Mouse (Mus musculus): ENCODE measurements around the gene Ferd3l.

Ferd3l gene

DNA sequence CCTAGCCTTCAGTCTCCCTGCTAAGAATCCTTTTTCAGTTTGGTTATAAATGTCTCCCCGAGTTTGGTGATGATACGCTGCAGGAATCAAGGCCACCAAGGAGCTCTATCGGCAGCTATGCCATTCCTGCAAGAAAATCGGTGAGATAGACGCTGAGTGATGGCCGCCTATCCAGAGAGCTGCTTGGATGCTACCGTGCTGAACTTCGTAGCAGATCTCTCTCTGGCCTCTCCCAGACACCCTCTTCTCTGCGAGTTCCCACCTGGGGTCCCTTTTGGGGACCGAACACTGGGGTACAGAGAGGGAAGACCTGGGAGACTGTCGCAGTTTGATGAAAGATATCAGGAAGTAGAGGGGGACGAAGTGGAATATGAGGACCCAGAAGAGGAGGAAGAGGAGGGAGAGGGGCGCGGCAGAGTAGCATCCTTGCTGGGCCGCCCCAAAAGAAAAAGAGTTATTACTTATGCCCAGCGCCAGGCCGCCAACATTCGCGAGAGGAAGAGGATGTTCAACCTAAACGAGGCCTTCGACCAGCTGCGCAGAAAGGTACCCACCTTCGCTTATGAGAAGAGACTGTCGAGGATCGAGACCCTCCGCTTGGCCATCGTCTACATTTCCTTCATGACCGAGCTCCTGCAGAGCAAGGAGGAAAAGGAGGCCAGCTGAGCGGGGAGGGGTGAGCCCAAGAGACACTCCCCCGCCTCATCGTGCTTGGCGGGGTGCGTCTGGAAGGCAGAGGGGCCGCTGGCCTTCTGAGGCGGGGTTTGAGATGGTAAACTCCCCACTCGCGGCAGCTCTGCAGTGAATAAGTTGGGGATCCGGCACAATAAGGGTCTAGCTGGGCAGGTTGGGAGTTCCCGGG lies at the start of gene Ferd3l:
Ferd3l (plus strand) TSS at position 95 of the 862 bp plus-strand sequence.
- DNase-seq, result no peak

DNA sequence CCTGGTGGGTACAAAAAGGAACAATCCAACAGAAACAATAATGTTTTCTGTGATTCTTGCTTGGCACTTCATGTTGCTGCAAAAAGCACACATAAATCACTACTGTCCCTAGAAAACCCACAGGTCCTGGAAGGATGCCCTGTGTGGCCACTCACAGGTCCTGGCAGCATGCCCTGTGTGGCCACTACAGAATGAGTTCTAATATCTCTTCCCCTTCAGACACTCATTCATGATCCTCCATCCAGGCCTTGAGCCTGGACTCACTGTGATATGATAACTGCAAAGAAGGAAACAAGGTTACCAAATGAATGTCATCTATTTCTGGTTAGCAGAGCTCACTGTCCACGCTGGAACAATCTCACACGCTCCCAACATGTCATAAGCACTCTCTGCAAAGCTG lies 34.3 kb upstream of the Ferd3l start:
- no peak for DNase-seq

DNA sequence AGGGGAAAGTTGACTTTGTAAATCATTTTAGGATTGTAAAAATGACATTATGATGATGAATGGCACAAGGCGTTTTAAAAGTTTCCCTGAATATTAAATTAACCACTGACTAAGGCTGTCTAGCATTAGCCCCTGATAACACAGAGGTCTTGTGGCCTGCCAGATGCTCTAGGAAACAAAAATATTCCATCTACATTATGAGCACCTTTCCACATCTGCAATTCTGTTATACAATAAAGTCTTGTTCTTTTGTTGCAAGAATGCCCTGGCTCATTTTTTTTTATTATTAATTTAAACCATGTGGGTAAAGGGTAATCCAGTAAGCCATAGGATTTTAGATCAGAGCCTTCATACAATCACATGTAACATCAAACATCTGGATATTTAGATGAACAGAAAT lies 33.6 kb upstream of the Ferd3l start:
- no peak for DNase-seq

DNA sequence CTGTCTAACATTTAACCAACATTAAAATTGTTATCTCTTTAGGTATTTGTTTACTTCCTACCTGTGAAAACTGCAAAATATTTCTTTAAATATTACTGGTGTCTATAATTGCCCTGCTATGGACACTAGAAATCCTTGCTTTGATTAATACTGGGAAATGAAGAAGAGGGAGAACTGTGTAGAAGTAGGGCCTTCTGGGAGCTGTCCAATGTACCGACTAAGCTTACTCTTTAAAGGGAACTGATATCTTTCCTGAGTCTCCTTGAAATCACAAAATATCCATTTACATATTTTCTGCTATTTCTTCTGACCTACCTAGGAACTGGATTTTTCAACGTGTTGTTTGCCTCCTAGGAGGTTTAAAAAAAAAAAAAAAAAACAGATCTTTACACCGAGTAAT lies 1.5 kb upstream of the Ferd3l start:
- DNase-seq, result no peak

DNA sequence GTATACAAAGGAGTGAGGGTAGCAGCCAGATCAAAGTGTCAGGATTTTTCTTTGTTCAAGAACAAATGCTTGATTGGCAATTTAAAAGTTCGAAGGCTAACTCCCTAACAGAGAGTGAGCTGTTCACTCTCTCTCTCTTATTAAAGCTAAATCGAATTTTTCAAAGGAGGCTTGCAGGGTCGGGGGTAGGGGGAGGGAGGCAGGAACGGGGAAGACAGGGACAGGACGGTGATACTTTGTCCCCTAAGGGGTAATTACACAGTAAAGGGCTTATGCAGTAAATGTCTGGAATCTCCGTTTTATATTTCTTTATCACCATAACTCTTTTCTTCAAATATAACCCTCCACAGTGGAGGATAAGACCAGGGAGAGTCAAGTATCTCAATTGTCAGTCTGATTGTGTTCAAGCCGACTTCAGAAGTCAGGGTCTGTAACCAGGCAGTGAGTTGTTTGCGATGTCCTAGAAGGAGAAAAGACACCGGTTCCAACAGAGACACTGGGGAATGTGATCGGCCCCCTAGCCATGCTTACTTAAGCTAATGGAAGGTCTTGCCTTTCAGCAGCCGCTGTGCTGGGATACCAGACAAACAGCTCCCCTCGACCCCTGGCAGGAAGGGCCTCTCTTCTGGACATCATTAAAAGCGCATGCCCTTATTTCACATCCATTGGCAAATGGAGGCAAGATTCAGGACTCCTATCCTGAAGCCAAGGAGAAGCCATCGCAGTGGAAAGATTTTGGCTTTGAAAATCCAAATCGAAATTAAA lies 709 bp upstream of the Ferd3l start:
- DNase-seq, result no peak

DNA sequence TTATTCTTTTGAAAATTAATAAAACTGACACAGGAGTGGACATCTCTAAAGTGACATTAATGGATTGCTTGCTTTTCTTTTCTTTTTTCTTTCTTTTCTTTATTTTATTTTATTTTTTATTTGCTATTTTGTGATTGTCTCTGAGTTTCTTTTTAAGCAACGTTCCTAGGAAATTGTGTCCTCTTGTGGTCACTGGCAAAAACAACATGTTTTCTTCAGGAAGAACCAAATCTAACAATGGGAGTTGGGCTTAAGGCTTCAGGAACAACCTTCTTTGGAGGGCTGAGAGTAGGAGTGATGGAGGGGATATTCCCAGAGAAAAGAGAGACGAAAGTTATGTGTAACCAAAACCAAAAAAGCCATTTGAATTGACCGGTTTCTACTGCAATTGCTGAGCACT lies 24.6 kb downstream of the Ferd3l start:
- DNase-seq, result no peak

DNA sequence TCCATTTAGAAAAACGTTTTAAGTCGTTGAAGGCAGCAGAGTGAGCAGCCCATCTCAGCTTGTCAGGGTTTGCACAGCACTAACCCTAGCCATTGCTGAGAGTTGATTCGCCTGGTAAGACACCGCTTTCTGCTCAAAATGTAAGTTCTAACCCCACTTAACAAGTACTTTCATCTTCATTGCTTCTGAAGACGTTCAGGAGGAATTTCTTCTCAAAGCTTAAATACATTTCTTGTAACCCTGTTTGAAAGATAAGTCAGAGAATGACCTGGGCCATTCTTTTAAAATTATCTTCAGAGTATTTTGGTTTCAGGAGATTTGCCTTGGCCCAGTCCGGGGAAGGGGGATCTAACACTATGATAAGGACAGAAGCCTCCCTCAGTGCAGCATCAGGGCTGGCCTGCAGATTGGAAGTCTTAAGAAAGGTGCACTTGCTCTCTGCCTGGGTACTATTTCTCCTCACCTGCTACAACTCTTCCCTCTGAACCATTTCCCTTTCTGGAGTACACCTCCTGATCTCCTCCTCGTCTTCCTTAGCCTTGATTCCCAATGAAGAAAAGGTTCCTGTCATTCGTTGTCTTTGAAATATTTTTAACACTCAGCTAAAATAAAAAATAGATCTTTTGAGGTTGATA lies 26.8 kb downstream of the Ferd3l start:
- DNase-seq, result no peak

DNA sequence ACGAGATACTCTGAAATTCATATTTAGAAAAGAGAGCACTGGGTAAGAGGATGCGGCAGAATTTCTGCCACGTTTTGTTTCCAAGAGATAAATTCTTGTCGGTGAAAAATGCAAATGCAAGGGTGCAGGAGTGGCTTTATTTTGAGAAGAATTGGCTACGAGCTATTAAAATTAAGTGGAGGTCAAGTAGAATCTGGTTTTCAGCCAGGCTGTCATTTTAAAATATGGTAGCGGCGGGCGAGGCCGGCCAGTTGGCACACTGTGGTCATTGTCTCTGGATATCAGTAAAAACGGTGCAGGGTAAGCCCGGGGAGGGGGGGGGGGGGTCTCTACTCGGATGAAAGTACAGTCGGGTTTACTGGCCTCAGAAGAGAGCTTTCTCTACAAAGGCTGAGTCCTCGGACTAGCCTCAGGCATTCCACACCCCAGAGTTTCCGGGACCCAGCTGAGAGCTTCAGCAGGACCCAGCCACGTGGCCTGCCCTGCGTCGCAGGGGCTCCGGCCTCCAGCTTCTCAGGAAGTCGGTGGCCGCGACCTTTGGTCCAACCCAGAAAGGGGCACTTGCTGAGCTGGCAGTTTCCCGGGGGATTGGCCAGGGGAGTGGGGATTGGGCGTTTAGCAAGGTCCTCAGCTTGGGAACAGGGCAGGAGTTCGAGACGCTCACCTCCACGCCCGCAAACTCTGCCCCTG lies 27.5 kb downstream of the Ferd3l start:
- no peak for DNase-seq

DNA sequence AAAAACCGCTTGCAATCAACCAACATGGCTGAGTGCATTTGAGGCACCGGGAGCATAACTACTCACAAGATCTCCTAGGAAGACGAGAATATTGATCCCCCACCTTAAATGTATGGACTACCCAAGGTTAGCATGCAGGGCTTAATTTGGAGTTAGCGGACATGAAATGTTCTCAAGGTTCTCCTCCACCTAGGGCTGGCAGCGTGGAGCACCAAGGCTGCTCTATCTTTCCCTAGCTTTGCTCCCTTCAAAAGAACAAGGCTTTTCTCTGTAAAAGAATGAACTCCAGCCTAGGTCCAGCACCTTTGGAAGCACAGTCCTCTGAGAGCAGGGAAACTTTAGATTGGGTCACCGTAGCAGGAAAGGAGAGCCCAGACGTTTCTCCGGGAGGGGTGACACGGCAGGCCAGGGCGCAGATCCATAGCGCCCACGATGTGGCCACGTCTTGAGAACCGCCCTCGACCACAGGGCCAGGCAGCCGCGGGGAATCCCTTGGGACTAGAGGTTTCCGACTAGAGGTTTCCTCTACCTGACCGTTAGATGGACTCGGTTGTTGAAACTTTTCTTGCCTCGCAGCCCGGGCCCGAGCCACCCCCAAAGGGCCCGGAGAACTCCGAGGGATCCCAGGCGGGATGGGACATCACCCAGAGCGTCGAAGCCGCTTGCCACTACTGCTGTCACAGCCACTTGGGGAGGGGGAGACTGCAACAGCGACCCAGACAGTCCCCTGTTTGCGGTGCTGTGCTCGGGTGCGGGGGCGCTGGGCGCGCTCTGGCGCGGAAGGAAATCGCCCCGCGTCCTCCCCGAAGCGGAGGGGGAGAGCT lies 28.6 kb downstream of the Ferd3l start:
- DNase-seq, result no peak

DNA sequence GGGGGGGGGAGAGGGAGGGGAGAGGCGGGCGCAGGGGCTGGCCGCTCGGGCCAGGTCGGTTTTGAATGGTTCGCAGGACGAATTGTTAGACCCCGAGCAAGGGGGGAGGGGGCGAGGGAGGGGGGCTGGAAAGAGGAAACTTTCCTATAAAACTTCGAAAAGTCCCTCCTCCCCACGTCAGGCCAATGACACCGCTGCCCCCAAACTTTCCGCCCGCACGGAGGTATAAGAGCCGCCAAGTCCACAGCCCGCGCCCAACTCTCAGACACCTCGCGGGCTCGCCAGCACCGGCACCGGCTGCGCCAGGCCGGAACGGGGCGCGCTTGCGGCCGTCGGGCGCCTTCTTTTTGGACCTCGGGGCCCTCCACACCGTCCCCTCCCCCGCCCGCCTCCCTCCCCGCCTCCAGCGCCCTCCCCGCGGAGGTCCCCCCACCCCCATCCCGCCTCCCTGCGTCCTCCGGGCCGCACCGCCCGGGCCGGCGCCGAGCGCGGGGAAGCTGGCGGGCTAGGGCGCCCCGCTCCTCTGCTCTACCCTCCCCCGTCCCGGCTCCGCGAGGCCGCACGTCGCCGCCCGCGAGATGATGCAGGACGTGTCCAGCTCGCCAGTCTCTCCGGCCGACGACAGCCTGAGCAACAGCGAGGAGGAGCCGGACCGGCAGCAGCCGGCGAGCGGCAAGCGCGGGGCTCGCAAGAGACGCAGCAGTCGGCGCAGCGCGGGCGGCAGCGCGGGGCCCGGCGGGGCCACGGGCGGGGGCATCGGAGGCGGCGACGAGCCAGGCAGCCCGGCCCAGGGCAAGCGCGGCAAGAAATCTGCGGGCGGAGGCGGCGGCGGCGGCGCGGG lies 29.4 kb downstream of the Ferd3l start, which contains the start of gene Twist1:
Twist1 (plus strand) TSS at position 272 of the 841 bp plus-strand sequence.
- no peak for DNase-seq

DNA sequence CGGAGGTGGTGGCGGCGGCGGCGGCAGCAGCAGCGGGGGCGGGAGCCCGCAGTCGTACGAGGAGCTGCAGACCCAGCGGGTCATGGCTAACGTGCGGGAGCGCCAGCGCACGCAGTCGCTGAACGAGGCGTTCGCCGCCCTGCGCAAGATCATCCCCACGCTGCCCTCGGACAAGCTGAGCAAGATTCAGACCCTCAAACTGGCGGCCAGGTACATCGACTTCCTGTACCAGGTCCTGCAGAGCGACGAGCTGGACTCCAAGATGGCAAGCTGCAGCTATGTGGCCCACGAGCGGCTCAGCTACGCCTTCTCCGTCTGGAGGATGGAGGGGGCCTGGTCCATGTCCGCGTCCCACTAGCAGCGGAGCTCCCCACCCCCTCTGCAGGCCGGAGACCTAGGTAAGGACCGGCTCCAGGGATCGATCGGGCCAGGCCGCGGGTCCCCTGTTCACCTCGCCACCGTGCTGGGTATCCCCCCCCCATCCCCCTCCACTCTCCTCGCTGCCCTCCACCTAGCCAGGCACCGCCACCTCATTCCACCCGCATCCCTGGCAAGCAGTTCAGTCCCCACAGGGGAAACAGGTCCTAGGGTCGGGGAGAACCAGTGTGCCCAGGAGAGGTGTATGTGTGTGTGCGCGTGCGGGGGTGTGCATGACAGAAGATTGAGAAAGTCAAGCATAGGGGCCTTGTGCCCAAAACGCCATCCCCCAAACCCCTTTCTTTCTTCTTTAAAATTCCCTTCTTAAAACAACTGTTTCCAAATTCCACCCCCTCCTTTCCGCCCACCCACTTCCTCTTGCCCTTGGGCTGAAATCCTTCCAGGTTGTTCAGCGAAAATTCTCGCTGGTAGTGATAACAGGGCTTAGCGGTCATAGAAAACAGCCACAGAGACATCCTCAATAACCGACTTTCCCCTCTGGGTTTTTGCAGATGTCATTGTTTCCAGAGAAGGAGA lies 30.3 kb downstream of the Ferd3l start:
- no peak for DNase-seq

DNA sequence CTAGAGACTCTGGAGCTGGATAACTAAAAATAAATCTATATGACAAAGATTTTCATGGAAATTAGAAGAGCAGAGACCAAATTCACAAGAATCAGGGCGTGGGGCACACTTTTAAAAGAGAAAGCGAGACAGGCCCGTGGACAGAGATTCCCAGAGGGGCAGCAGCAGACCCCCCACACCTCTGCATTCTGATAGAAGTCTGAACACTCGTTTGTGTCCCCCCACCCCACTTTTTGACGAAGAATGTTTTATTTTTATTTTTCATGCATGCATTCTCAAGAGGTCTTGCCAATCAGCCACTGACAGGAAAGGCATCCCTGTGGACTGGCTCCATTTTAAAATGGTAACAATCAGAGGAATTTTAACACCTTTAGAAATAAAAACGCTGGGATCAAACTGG lies 31.0 kb downstream of the Ferd3l start:
- no peak for DNase-seq

DNA sequence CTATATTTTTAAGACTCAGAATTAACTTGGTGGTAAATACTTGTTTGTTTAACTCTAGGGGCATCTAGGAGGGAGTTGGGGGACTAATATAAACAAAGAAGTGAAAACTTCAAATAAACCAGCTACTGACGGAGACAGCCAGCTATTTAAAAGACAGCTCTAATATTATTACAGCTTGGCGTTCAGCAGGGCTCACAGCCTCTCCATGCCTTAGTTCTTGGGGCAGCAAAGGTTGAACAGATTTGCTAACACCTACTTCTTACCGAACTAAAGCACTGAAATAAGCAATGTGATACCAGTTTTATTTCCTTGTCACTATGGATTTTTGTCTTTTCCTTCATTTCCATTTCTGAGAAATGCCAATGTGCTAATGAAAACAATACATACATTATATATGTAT lies 31.6 kb downstream of the Ferd3l start:
- no peak for DNase-seq

DNA sequence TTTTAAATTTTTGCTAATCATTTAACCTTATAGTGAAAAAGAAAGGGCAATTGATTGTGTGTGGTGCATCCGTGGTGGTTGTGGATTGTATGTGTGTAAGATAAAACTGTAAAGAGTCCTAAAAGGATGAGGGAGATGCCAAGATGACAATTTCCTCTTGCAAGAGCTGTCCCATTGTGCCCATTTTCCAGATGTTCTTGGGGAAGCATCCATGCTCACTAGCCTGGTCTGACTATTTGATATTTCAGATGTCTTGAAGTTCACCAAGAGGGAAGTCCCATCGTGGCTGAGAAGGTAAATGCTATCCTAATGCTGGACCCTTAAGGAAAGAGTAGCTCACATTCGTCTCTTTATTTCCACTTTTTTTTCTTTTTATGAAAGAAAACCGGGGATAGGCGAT lies 32.8 kb downstream of the Ferd3l start:
- no peak for DNase-seq

DNA sequence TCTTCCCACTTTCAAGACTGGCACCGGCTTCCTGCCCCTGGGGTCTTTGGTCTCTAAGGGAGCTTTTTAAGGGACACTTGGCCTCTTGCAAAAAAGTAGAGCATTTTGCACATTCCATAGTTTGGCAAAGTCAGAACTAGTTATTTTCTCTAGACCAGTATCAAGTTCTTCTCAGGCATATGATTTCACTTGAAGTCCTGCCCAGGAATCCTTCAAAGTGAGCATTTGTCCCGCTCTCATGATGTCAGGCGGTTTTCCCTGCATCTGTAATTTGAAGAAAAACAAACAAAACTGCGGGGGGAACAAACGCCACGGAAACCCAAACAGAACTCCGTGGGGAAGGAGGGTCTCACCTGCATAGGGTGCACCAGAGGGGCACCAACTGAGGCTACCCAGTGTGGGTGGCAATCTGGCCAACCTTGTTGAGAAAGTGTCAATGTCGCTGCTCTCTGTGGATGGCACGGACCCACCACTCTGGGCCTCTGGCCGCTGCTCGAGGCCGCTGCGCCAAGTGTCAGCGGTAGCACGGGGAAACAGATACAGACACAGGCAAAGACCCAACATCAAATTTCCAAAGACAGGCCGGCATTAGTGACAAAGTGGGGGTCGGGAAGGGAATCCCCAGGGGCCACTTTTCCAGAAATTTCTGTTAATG lies 34.0 kb downstream of the Ferd3l start:
- no peak for DNase-seq

DNA sequence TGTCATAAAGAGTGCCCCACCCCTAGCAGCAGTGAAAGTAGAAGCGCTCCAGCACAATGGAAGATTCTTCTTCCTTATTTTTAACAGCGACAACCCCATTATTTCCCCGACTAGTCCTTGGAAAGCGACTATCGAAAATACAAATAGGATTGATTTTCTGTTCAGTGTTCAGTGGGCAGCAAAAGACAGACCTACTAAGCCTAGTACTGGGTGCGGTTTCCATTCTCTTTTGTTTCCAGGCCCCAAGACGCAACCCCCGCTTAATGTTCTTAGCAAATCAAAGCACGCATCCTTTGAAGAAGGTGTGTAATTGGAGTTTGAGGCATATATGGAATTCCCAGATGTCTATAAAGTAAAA lies 34.5 kb downstream of the Ferd3l start:
- DNase-seq, result no peak

DNA sequence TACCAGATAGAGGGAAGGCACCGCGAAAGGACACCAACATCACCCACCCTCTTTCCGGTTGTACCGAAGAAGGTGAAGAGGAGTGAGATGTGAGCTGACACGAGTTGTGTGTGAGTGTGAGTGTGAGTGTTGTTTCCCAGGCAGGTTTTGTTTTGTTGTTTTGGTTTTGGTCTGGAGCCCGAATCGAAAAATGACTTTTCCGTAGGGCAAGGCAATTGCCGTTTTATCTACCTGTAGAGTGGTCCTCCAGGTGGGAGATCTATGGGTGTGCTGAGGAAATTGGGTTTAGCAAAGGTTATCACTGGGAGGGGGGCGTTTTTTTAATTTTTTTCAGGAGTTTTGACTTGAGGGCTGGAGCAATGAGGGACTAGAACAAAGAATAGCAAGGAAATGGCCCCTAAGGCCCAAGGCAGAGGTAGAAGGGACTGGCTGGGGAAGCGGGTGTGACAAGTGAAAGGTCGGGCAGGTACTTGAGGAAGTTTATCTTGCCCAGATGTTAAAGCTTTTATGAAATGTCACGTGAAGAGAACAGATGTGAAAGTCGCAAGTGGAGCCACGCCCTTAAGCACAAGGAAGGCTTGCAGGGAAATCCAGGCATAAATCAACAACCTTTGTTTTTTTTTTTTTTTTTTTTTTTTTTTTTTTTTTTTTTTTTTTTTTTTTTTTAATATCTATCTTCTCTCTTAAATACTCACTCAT lies 35.6 kb downstream of the Ferd3l start:
- DNase-seq, result no peak

DNA sequence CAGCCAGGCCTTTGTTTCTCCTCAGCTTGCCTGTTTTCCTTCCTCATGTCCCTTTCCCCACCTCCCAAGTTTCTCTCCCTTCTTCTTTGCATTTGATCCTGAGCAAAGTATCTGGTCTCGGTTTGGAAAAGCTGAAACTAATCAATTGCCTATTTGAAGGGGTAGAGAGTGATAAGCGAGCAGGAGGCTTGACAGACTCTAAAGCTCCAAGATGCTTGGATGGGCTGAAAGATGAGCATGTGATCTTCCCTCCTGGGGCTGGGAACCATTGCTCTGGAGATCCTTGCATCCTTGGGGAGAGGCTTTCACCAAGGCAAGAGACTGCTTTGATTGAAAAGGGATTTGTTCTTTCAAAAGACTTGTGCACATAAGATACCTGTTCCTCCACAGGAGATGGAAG lies 36.2 kb downstream of the Ferd3l start:
- DNase-seq, result no peak
